Mouse (Mus musculus) intestine, embryonic 15.5 days (tissue): ENCODE results near the gene Arrb1. TPM values are rescaled to one million over a fixed set of nuclear protein-coding genes. Genes with fewer than 3 reads are reported as not detected.

Source experiments
- ATAC-seq: fragments of 200-750 bp; cut with Nextera tagmentation; 2 replicates; pipeline ENCODE4 v1.8.0; 2017; ENCODE audit warnings: moderate TSS enrichment, moderate library complexity
- H3K27ac ChIP-seq: fragments of 300-500 bp; sonication (generic); 2 replicates; pipeline ENCODE4 v1.5.1; 2015; ENCODE audit warnings: mild to moderate bottlenecking, inconsistent platforms
- H3K27me3 ChIP-seq: fragments of 300-500 bp; sonication (generic); replicated peaks from 2 replicates; pipeline ENCODE4 v1.6.1; 2015; ENCODE audit warnings: inconsistent platforms
- H3K36me3 ChIP-seq: fragments of 300-500 bp; sonication (generic); 2 replicates; pipeline ENCODE4 v1.6.1; 2015; ENCODE audit warnings: inconsistent platforms
- H3K4me1 ChIP-seq: fragments of 300-500 bp; sonication (generic); replicated peaks from 2 replicates; pipeline ENCODE4 v1.6.1; 2015; ENCODE audit warnings: inconsistent platforms
- H3K4me2 ChIP-seq: fragments of 300-500 bp; sonication (generic); replicated peaks from 2 replicates; pipeline ENCODE4 v1.6.1; 2015; ENCODE audit warnings: mild to moderate bottlenecking, inconsistent platforms
- H3K4me3 ChIP-seq: fragments of 300-500 bp; sonication (generic); replicated peaks from 2 replicates; pipeline ENCODE4 v1.5.1; 2015; ENCODE audit warnings: inconsistent platforms
- H3K9ac ChIP-seq: fragments of 300-500 bp; sonication (generic); 2 replicates; pipeline ENCODE4 v1.6.1; 2015; ENCODE audit warnings: inconsistent platforms
- H3K9me3 ChIP-seq: fragments of 300-500 bp; sonication (generic); 2 replicates; pipeline ENCODE4 v1.6.1; 2016; ENCODE audit warnings: inconsistent platforms
- WGBS: fragments of 180-500 bp; shearing (Covaris S2); methylation state at CpG from one replicate; pipeline ENCODE4 v1.1.7; 2015; 5-methylcytosine and 5-hydroxymethylcytosine counted together
- polyA plus RNA-seq: library from polyadenylated mRNA; unstranded; fragments of >200 nt; fragmentation: Nextera tagmentation; extraction: Ambion mirVana; gene quantifications from 2 replicates; pipeline ENCODE4 v1.2.1, GENCODE M21; 2015

The Arrb1 gene
- polyA plus RNA-seq, 1 experiment from 2014 or later, result 8.5 TPM

- Histone ChIP-seq H3K9ac (no peak overlapping the region), H3K4me1 (peaks cover 50% of the 10 kb centered on the region), H3K27me3 (no peaks in the 10 kb centered on the region), H3K4me3 (no peak overlapping the region), H3K27ac (0 out of 2 replicates have a peak overlapping the region, but pooled peaks have one; percentile 9), H3K9me3 (no peaks in the 10 kb centered on the region), H3K4me2 (0 out of 2 replicates have a peak overlapping the region, but pooled peaks have one; percentile 3), H3K36me3 (no peaks in the 10 kb centered on the region)
- WGBS, result 25% methylated on average over 5 of the region's 5 CpGs
- ATAC-seq, result no peak
Measured at GRCm38 (mm10) chr7:99562478-99562877, 27.2 kb downstream of the Arrb1 start.

- 72% methylated on average over 7 of the region's 7 CpGs for WGBS
Measured at GRCm38 (mm10) chr7:99563224-99563623, 28.0 kb downstream of the Arrb1 start.

GRCm38 (mm10) chr7:99565325-99565881, 30.1 kb downstream of the Arrb1 start:
- Histone ChIP-seq H3K4me3 (no peak overlapping the region), H3K27me3 (no peaks in the 10 kb centered on the region), H3K9ac (0 out of 2 replicates have a peak overlapping the region, but pooled peaks have one; percentile 3), H3K4me1 (peaks cover 46% of the 10 kb centered on the region), H3K9me3 (no peaks in the 10 kb centered on the region), H3K4me2 (peak overlapping the region; percentile 30; the same call in 1 of the 2 replicates), H3K27ac (peak overlapping the region; percentile 49), H3K36me3 (no peaks in the 10 kb centered on the region)
- peak; percentile 73 for ATAC-seq
- 26% methylated on average over 8 of the region's 8 CpGs for WGBS

More at GRCm38 (mm10) chr7:99563224-99563623, 28.0 kb downstream of the Arrb1 start:
- no peak for ATAC-seq
- H3K27me3 ChIP-seq, result no peaks in the 10 kb centered on the region
- H3K4me2 ChIP-seq, result no peak overlapping the region
- H3K27ac ChIP-seq, result no peak overlapping the region
- no peak overlapping the region for H3K9ac ChIP-seq
- peaks cover 50% of the 10 kb centered on the region for H3K4me1 ChIP-seq
- no peaks in the 10 kb centered on the region for H3K36me3 ChIP-seq
- H3K9me3 ChIP-seq, result no peaks in the 10 kb centered on the region
- H3K4me3 ChIP-seq, result no peak overlapping the region

GRCm38 (mm10) chr7:99570680-99571079, 35.4 kb downstream of the Arrb1 start:
- Histone ChIP-seq H3K4me1 (peaks cover 19% of the 10 kb centered on the region), H3K9me3 (no peaks in the 10 kb centered on the region), H3K4me3 (no peak overlapping the region), H3K9ac (peak overlapping the region; percentile 1; the same call in 1 of the 2 replicates), H3K27me3 (no peaks in the 10 kb centered on the region), H3K36me3 (no peaks in the 10 kb centered on the region), H3K4me2 (peak overlapping the region; percentile 4; the same call in 1 of the 2 replicates), H3K27ac (no peak overlapping the region)
- 56% methylated on average over 5 of the region's 5 CpGs for WGBS
- no peak for ATAC-seq

- no peak overlapping the region for H3K27ac ChIP-seq
- ATAC-seq, result no peak; the same call in 1 of the 2 replicates
- H3K4me3 ChIP-seq, result no peak overlapping the region
- H3K4me1 ChIP-seq, result peaks cover 17% of the 10 kb centered on the region
- 37% methylated on average over 10 of the region's 10 CpGs for WGBS
- H3K36me3 ChIP-seq, result no peaks in the 10 kb centered on the region
- H3K9me3 ChIP-seq, result no peaks in the 10 kb centered on the region
- H3K27me3 ChIP-seq, result no peaks in the 10 kb centered on the region
- H3K9ac ChIP-seq, result no peak overlapping the region
- no peak overlapping the region for H3K4me2 ChIP-seq
Measured at GRCm38 (mm10) chr7:99572931-99573330, 37.7 kb downstream of the Arrb1 start.

GRCm38 (mm10) chr7:99573351-99573750, 38.1 kb downstream of the Arrb1 start:
- Histone ChIP-seq H3K9ac (no peak overlapping the region), H3K36me3 (no peaks in the 10 kb centered on the region), H3K4me1 (peaks cover 17% of the 10 kb centered on the region), H3K27me3 (no peaks in the 10 kb centered on the region), H3K9me3 (no peaks in the 10 kb centered on the region), H3K27ac (no peak overlapping the region), H3K4me3 (no peak overlapping the region), H3K4me2 (no peak overlapping the region)
- WGBS, result 50% methylated on average over 4 of the region's 4 CpGs
- no peak for ATAC-seq

GRCm38 (mm10) chr7:99578246-99578645, 43.0 kb downstream of the Arrb1 start:
- Histone ChIP-seq H3K27ac (no peak overlapping the region), H3K9ac (no peak overlapping the region), H3K27me3 (no peaks in the 10 kb centered on the region), H3K4me3 (no peak overlapping the region), H3K36me3 (no peaks in the 10 kb centered on the region), H3K9me3 (no peaks in the 10 kb centered on the region), H3K4me2 (no peak overlapping the region), H3K4me1 (0 out of 2 replicates have a peak, but pooled peaks cover 10% of the 10 kb centered on the region)
- no peak for ATAC-seq
- 78% methylated on average over 3 of the region's 3 CpGs for WGBS

GRCm38 (mm10) chr7:99579491-99580190, 44.4 kb downstream of the Arrb1 start:
- Histone ChIP-seq H3K27me3 (no peaks in the 10 kb centered on the region), H3K9me3 (no peaks in the 10 kb centered on the region), H3K4me2 (peak overlapping the region; percentile 31; the same call in 1 of the 2 replicates), H3K4me1 (0 out of 2 replicates have a peak, but pooled peaks cover 10% of the 10 kb centered on the region), H3K27ac (no peak overlapping the region), H3K36me3 (peaks cover 9% of the 10 kb centered on the region; the same call in 1 of the 2 replicates), H3K4me3 (no peak overlapping the region), H3K9ac (no peak overlapping the region)
- WGBS, result 29% methylated on average over 16 of the region's 16 CpGs
- no peak for ATAC-seq

- H3K9ac ChIP-seq, result no peak overlapping the region
- ATAC-seq, result no peak
- peaks cover 10% of the 10 kb centered on the region; the same call in 1 of the 2 replicates for H3K36me3 ChIP-seq
- no peaks in the 10 kb centered on the region for H3K27me3 ChIP-seq
- no peaks in the 10 kb centered on the region for H3K9me3 ChIP-seq
- no peak overlapping the region for H3K27ac ChIP-seq
- H3K4me2 ChIP-seq, result no peak overlapping the region
- 0 out of 2 replicates have a peak, but pooled peaks cover 10% of the 10 kb centered on the region for H3K4me1 ChIP-seq
- 49% methylated on average over 6 of the region's 6 CpGs for WGBS
- no peak overlapping the region for H3K4me3 ChIP-seq
Measured at GRCm38 (mm10) chr7:99580247-99580646, 45.0 kb downstream of the Arrb1 start.

GRCm38 (mm10) chr7:99582306-99582705, 47.0 kb downstream of the Arrb1 start:
- Histone ChIP-seq H3K4me1 (peaks cover 10% of the 10 kb centered on the region; the same call in 1 of the 2 replicates), H3K9me3 (no peaks in the 10 kb centered on the region), H3K27ac (no peak overlapping the region), H3K9ac (no peak overlapping the region), H3K4me2 (no peak overlapping the region), H3K36me3 (peaks cover 10% of the 10 kb centered on the region; the same call in 1 of the 2 replicates), H3K27me3 (no peaks in the 10 kb centered on the region), H3K4me3 (no peak overlapping the region)
- 75% methylated on average over 7 of the region's 7 CpGs for WGBS
- ATAC-seq, result no peak

GRCm38 (mm10) chr7:99582867-99583266, 47.6 kb downstream of the Arrb1 start:
- WGBS, result 68% methylated on average over 4 of the region's 4 CpGs

GRCm38 (mm10) chr7:99583625-99584024, 48.4 kb downstream of the Arrb1 start:
- no peak overlapping the region for H3K4me2 ChIP-seq
- 84% methylated on average over 5 of the region's 5 CpGs for WGBS
- H3K27me3 ChIP-seq, result no peaks in the 10 kb centered on the region
- no peak overlapping the region for H3K27ac ChIP-seq
- H3K9ac ChIP-seq, result no peak overlapping the region
- H3K4me1 ChIP-seq, result peaks cover 10% of the 10 kb centered on the region; the same call in 1 of the 2 replicates
- peaks cover 10% of the 10 kb centered on the region; the same call in 1 of the 2 replicates for H3K36me3 ChIP-seq
- no peaks in the 10 kb centered on the region for H3K9me3 ChIP-seq
- ATAC-seq, result no peak
- no peak overlapping the region for H3K4me3 ChIP-seq

More at GRCm38 (mm10) chr7:99582867-99583266, 47.6 kb downstream of the Arrb1 start:
- Histone ChIP-seq H3K4me3 (no peak overlapping the region), H3K9ac (no peak overlapping the region), H3K27ac (no peak overlapping the region), H3K9me3 (no peaks in the 10 kb centered on the region), H3K36me3 (peaks cover 10% of the 10 kb centered on the region; the same call in 1 of the 2 replicates), H3K4me1 (peaks cover 10% of the 10 kb centered on the region; the same call in 1 of the 2 replicates), H3K27me3 (no peaks in the 10 kb centered on the region), H3K4me2 (no peak overlapping the region)
- ATAC-seq, result no peak
